Mouse (Mus musculus) liver, postnatal 0 days (tissue): ENCODE results near the gene Vmn2r94.

Experiments
- CTCF ChIP-seq: sonication (generic); IDR thresholded peaks from 2 replicates; pipeline ENCODE4 v1.5.1; 2016; ENCODE audit warnings: antibody characterized with exemption, low read depth
- EP300 ChIP-seq: IDR thresholded peaks from 2 replicates; pipeline ENCODE4 v1.6.1; 2016; ENCODE audit warnings: antibody characterized with exemption, low read depth, mild to moderate bottlenecking

DNA sequence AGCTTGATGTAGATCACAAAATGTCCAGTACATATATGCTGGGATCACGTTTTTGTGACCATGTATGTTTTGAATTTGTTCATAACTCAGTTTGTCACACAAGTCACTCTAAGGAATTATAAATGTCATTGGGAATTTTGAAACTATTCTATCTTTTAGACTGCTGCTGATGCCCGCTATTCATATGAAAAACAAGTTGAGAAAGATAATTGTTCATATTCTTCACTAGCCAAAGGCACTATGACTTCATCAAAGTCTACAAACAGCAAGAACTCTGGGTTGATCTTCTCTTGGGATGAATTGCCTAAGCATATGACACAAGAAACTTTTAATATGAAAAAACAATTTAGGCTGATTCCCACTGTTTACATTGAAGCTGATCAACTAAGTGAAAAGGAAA is at the start of gene Vmn2r94:
- TF ChIP-seq EP300 (no peak), CTCF (no peak)
